Mouse (Mus musculus) stomach, embryonic 16.5 days (tissue): Measurements from ENCODE around the gene Ptprm. TPM values are rescaled to one million over a fixed set of nuclear protein-coding genes. Genes with fewer than 3 reads are reported as not detected.

ENCODE experiments used
- ATAC-seq: fragments of 200-750 bp; cut with Nextera tagmentation; 2 replicates; pipeline ENCODE4 v1.8.0; 2017; ENCODE audit warnings: moderate number of reproducible peaks, moderate TSS enrichment; ENCODE audit not compliant: insufficient read depth, low FRiP score
- H3K27ac ChIP-seq: fragments of 300-500 bp; sonication (generic); 2 replicates; pipeline ENCODE4 v1.5.1; 2014; ENCODE audit warnings: low read length
- H3K27me3 ChIP-seq: fragments of 300-500 bp; sonication (generic); 2 replicates; pipeline ENCODE4 v1.6.1; 2014; ENCODE audit warnings: low read length, control low read depth, mixed read lengths; ENCODE audit not compliant: control insufficient read depth, insufficient read depth
- H3K36me3 ChIP-seq: fragments of 300-500 bp; sonication (generic); 2 replicates; pipeline ENCODE4 v1.6.1; 2014; ENCODE audit warnings: low read length; ENCODE audit not compliant: control insufficient read depth, insufficient read depth
- H3K4me1 ChIP-seq: fragments of 300-500 bp; sonication (generic); 2 replicates; pipeline ENCODE4 v1.6.1; 2014; ENCODE audit warnings: low read length, control low read depth, mixed read lengths; ENCODE audit not compliant: control insufficient read depth, insufficient read depth
- H3K4me2 ChIP-seq: fragments of 300-500 bp; sonication (generic); 2 replicates; pipeline ENCODE4 v1.6.1; 2014; ENCODE audit warnings: low read depth, low read length, mixed read lengths
- H3K4me3 ChIP-seq: fragments of 300-500 bp; sonication (generic); replicated peaks from 2 replicates; pipeline ENCODE4 v1.5.1; 2014; ENCODE audit warnings: mild to moderate bottlenecking, low read length
- H3K9ac ChIP-seq: fragments of 300-500 bp; sonication (generic); 2 replicates; pipeline ENCODE4 v1.6.1; 2014; ENCODE audit warnings: low read length
- H3K9me3 ChIP-seq: fragments of 300-500 bp; sonication (generic); replicated peaks from 2 replicates; pipeline ENCODE4 v1.6.1; 2016; ENCODE audit warnings: low read length, control low read depth; ENCODE audit not compliant: control insufficient read depth
- WGBS: fragments of 180-500 bp; shearing (Covaris S2); extraction: QIAGEN DNeasy Blood & Tissue Kit; methylation state at CpG from one replicate; pipeline ENCODE4 v1.1.7; 2014; 5-methylcytosine and 5-hydroxymethylcytosine counted together
- polyA plus RNA-seq: library from polyadenylated mRNA; unstranded; fragments of >200 nt; fragmentation: Nextera tagmentation; extraction: Ambion mirVana; gene quantifications from 2 replicates; pipeline ENCODE4 v1.2.1, GENCODE M21; 2015

Gene Ptprm
- polyA plus RNA-seq, 1 experiment from 2014 or later, result 10.8 TPM

DNA sequence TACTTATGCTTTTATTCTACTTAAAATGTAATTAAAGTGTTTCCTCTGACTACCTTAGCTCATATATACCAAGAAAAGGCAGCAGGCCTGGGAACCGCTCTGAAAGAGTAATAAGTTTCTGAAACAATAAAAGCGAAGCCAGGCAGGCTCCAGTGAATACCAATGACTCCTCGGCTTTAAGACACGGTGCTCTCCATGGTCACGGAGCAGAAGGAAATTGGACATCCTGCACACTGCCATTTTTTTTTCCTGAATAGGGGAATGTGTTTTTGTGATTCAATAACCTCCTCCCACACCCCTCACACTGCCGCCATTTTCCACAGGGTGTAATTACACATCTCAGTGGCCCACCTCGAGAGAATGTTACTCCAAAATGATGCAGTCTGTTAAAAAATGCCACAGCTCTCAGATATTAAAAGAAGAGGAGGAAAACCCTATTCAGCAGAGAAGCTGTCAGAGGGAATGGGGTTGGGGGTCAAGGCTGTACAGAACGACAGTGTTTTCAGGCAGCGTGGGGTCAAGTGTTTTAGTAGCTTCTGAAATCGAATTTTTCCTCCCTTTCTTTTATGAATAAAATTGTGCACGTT lies 585.5 kb downstream of the Ptprm start:
- Histone ChIP-seq H3K4me2 (no peak overlapping the region), H3K27me3 (no peaks in the 10 kb centered on the region), H3K27ac (no peak overlapping the region), H3K9ac (no peak overlapping the region), H3K36me3 (no peaks in the 10 kb centered on the region), H3K4me3 (no peak overlapping the region), H3K4me1 (no peaks in the 10 kb centered on the region), H3K9me3 (no peaks in the 10 kb centered on the region)
- 71% methylated on average over 11 of the region's 11 CpGs for WGBS
- ATAC-seq, result no peak

DNA sequence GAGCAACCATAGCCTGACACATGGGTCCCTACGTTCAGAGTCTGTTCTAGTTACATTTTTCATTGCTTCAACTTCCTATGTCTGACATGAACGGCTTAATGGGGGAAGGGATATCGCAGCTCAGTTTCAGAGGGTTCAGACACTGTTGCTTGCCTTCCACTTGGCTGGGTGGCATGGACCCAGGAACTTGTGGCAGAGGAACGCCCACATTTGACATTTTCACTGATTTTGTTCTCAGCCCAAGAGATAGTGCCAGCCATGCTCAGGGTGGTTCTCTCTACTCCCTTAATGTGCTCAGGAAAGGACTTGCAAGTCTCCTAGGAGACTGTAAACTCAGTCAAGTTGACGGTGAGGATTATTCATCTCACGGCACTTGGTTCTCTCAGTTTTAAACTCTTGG lies 588.1 kb downstream of the Ptprm start:
- H3K4me2 ChIP-seq, result no peak overlapping the region
- H3K27ac ChIP-seq, result no peak overlapping the region
- WGBS, result 71% methylated on average over 6 of the region's 6 CpGs
- H3K27me3 ChIP-seq, result no peaks in the 10 kb centered on the region
- no peak overlapping the region for H3K9ac ChIP-seq
- H3K4me1 ChIP-seq, result 0 out of 2 replicates have a peak, but pooled peaks cover 3% of the 10 kb centered on the region
- ATAC-seq, result no peak
- no peaks in the 10 kb centered on the region for H3K9me3 ChIP-seq
- H3K36me3 ChIP-seq, result no peaks in the 10 kb centered on the region
- H3K4me3 ChIP-seq, result no peak overlapping the region

DNA sequence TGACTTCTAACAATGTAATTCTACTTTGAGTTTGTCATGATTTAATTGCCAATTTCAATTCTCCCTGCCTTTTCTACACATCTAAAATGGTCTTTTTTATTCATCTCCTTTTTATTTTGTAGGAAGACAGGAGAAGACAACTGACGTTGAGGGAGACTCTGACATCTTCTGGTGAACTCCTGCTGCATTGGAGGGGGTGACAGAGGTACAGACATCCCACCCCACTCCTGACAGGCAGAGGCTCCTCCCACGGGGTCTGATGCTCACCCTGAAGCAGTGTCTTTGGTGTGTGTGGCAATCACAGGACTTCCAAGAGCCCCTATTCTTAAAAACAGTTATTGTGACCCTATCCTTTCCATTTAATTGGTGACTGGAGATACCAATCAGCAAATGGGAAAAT lies 589.8 kb downstream of the Ptprm start:
- Histone ChIP-seq H3K27me3 (no peaks in the 10 kb centered on the region), H3K4me1 (0 out of 2 replicates have a peak, but pooled peaks cover 3% of the 10 kb centered on the region), H3K9me3 (no peaks in the 10 kb centered on the region), H3K9ac (no peak overlapping the region), H3K27ac (no peak overlapping the region), H3K36me3 (no peaks in the 10 kb centered on the region), H3K4me3 (no peak overlapping the region), H3K4me2 (no peak overlapping the region)
- ATAC-seq, result no peak
- WGBS, result 71% methylated on average over 2 of the region's 2 CpGs

DNA sequence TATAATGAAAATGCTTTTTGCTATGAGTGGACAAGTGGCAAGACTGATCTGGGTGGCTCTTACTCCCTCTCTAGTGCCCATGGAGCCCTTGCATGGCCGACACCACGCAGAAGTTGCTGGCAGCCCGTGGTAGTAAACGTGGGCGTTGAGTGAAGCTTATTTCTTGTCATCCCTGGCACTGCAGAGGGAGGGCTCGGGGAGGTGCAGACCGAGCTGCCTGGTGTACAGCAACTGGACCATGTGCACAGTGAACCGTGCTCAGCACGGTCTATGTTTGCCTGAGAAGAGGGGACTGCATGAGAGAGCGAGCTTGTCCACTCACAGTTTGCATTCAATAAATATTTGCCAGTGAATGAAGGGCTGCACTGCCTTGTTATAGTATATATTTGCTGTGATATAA lies 591.5 kb downstream of the Ptprm start:
- Histone ChIP-seq H3K4me2 (no peak overlapping the region), H3K4me1 (0 out of 2 replicates have a peak, but pooled peaks cover 3% of the 10 kb centered on the region), H3K27me3 (no peaks in the 10 kb centered on the region), H3K9me3 (no peaks in the 10 kb centered on the region), H3K27ac (no peak overlapping the region), H3K9ac (no peak overlapping the region), H3K4me3 (no peak overlapping the region), H3K36me3 (no peaks in the 10 kb centered on the region)
- 85% methylated on average over 10 of the region's 10 CpGs for WGBS
- no peak for ATAC-seq

DNA sequence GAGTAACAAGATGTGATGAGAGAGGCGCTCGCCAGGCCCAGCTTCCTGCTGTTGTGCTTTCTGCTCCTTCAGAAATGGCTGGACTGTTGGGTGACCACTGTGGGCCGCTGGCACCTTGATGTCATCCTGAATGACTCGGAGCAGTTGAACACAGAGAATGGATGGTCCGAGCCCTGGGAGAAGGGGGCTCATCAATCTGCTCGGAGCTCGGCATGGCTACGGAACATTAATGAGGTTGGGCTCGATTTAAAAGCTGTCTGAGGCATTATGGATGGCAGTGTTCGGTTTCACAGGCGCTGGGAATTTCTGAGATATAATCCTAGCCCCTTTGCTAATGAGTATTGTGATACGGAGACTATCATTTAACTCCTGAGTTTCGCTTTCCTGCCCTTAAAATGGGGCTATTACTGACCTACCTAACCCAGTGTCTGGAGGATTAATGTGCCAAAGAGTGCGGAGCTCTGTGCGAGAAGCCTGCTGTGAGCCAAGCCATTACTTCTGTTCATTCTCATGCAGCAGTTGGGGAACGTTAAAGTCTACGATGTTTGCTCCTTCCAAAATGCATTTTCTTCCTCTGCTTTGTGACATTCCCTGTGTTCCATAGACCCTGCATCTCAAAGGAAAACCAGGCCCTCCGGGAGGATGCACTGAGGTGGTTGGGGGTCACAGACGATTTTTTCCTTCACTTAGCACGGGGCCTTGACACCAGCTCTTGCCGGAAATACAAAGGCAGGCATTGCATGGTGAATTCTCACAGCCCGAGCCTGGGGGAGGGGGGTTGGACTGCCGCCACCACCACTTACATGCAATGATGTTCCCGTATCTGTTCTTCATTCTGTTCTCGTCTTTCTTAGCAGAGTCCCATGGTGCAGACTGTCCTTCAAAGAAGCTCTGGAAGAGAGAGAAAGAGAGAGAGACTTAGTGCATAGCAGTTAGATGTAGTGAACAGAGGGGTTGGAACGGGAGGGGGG lies 592.6 kb downstream of the Ptprm start:
- peak overlapping the region; percentile 21; the same call in 1 of the 2 replicates for H3K27ac ChIP-seq
- H3K4me3 ChIP-seq, result no peak overlapping the region
- ATAC-seq, result no peak
- no peaks in the 10 kb centered on the region for H3K27me3 ChIP-seq
- H3K4me2 ChIP-seq, result peak overlapping the region; percentile 14; the same call in 1 of the 2 replicates
- 53% methylated on average over 26 of the region's 26 CpGs for WGBS
- no peaks in the 10 kb centered on the region for H3K36me3 ChIP-seq
- peaks cover 7% of the 10 kb centered on the region for H3K4me1 ChIP-seq
- no peak overlapping the region for H3K9ac ChIP-seq
- no peaks in the 10 kb centered on the region for H3K9me3 ChIP-seq

DNA sequence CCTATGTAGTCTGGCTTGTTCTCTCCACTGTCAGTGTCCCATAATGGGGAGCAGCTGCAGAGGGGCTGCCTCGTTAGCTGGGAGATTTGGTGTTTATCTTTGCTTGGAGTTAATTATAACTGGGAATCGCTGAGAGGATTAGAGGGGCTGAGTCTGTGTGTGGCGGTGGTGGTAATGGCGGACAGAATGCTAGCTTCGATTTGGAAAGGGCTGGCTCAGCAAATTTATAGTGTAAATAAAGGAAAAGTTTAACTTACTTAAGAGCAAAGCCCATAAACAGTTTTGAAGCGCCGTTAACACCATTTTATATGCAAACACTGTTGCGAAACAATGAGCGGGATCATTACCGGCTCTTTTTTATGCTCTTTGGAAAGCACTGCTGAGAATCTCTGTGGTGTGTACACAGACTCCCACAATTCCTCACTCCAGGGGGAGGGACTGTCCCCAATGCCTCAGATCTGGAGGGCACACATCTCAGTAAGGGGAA lies 597.2 kb downstream of the Ptprm start:
- peak; percentile 84; the same call in 1 of the 2 replicates for ATAC-seq
- no peaks in the 10 kb centered on the region for H3K27me3 ChIP-seq
- H3K4me1 ChIP-seq, result peaks cover 13% of the 10 kb centered on the region
- peak overlapping the region; percentile 51 for H3K4me2 ChIP-seq
- 16% methylated on average over 10 of the region's 10 CpGs for WGBS
- no peaks in the 10 kb centered on the region for H3K9me3 ChIP-seq
- no peaks in the 10 kb centered on the region for H3K36me3 ChIP-seq
- H3K4me3 ChIP-seq, result peak overlapping the region; percentile 20
- H3K27ac ChIP-seq, result peak overlapping the region; percentile 70
- H3K9ac ChIP-seq, result peak overlapping the region; percentile 11; the same call in 1 of the 2 replicates

DNA sequence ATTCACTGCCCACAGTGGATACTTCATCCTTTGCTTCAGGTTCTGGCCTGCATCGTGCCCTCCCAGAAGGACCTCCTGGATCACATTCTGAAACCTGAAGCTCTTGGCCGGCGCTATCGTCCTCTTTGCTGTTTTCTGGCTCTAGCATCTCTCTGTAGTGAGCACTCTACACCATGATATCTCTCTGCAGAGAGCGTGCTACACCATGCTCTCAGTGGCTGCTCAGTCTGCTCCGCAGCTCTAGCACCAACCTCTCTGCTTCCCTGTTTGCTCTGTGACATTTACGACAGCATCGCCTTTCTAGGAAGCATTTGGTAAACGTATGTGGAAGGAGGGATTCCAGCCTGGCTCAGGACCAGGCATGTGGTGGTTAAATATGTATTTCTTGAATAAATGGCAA lies 597.8 kb downstream of the Ptprm start:
- no peaks in the 10 kb centered on the region for H3K9me3 ChIP-seq
- peak overlapping the region; percentile 70 for H3K27ac ChIP-seq
- no peaks in the 10 kb centered on the region for H3K36me3 ChIP-seq
- H3K27me3 ChIP-seq, result no peaks in the 10 kb centered on the region
- H3K4me1 ChIP-seq, result peaks cover 10% of the 10 kb centered on the region
- WGBS, result 48% methylated on average over 9 of the region's 9 CpGs
- no peak overlapping the region for H3K4me3 ChIP-seq
- peak overlapping the region; percentile 51 for H3K4me2 ChIP-seq
- H3K9ac ChIP-seq, result peak overlapping the region; percentile 47; the same call in 1 of the 2 replicates
- ATAC-seq, result peak; percentile 34; the same call in 1 of the 2 replicates

DNA sequence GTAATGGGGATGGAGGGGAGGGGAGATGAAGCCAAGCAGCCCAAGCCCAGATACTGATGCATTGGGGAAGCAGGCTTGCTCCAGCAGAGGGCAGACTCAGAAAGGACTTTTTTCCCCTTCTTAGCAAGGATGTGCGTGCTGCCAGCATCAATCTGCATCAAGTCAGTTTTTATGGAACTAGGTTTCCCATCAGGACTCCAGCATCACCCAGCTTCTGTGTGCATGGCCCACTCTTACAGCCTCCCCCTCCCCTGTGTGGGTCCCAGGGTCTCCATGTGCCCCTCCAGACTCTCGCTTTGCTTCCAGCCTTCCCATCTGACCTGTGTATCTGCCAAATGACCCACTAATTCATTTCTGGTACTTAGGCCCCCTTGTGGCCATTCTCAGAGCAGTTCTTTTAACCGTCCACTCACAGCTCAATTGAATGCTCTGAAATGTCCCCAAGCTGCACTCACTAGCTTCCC lies 599.0 kb downstream of the Ptprm start:
- peaks cover 10% of the 10 kb centered on the region for H3K4me1 ChIP-seq
- no peak overlapping the region for H3K4me2 ChIP-seq
- no peaks in the 10 kb centered on the region for H3K36me3 ChIP-seq
- H3K27me3 ChIP-seq, result no peaks in the 10 kb centered on the region
- no peak overlapping the region for H3K9ac ChIP-seq
- no peaks in the 10 kb centered on the region for H3K9me3 ChIP-seq
- WGBS, result 37% methylated on average over 3 of the region's 3 CpGs
- H3K4me3 ChIP-seq, result no peak overlapping the region
- no peak for ATAC-seq
- no peak overlapping the region for H3K27ac ChIP-seq
